Mouse (Mus musculus): ENCODE measurements around the gene Boll. TPM values are rescaled to one million over a fixed set of nuclear protein-coding genes. Genes with fewer than 3 reads are reported as not detected.

The Boll gene
- total RNA-seq, 2 experiments from 2014 or later: not detected

GRCm38 (mm10) chr1:55210202-55210965, 152.9 kb downstream of the Boll start:
- no peak for ATAC-seq (replicated peaks; ENCODE audit: low FRiP score, poor library complexity, severe bottlenecking)

- ATAC-seq (replicated peaks; ENCODE audit: low FRiP score, poor library complexity, severe bottlenecking): no peak
Observed at GRCm38 (mm10) chr1:55208500-55209140, 154.6 kb downstream of the Boll start.

GRCm38 (mm10) chr1:55207561-55207960, 155.7 kb downstream of the Boll start:
- no peak for ATAC-seq (replicated peaks; ENCODE audit: low FRiP score, poor library complexity, severe bottlenecking)

- no peak for ATAC-seq (replicated peaks; ENCODE audit: low FRiP score, poor library complexity, severe bottlenecking)
Observed at GRCm38 (mm10) chr1:55205808-55206327, 157.4 kb downstream of the Boll start.

- ATAC-seq (replicated peaks; ENCODE audit: low FRiP score, poor library complexity, severe bottlenecking): peak; percentile 49
Observed at GRCm38 (mm10) chr1:55201850-55202752, 161.2 kb downstream of the Boll start.

- ATAC-seq (replicated peaks; ENCODE audit: low FRiP score, poor library complexity, severe bottlenecking): 0 out of 2 replicates have a peak, but pooled peaks have one; percentile 28
Observed at GRCm38 (mm10) chr1:55198719-55199118, 164.6 kb downstream of the Boll start.

Other genes with a start within 250 kb of the Boll start
- gene Mob4, start 232.2 kb downstream of the Boll start, total RNA-seq (2015; ENCODE audit: low replicate concordance): 19.4 and 28.6 TPM in 2 replicates
- gene Mob4, start 232.2 kb downstream of the Boll start, total RNA-seq (2017; ENCODE audit: low replicate concordance): 27.2 and 40.0 TPM in 2 replicates
- gene Rftn2, start 136.7 kb downstream of the Boll start, total RNA-seq (2015; ENCODE audit: low replicate concordance): not detected in 2 replicates
- 0.17 TPM in 1 of 2 replicates, not detected in the other for gene Rftn2, start 136.7 kb downstream of the Boll start, total RNA-seq (2017; ENCODE audit: low replicate concordance)
- 2.1 and 2.3 TPM in 2 replicates for gene Mars2, start 126.3 kb downstream of the Boll start, total RNA-seq (2015; ENCODE audit: low replicate concordance)
- 1.7 and 2.0 TPM in 2 replicates for gene Mars2, start 126.3 kb downstream of the Boll start, total RNA-seq (2017; ENCODE audit: low replicate concordance)
- 0.21 TPM in 1 of 2 replicates, not detected in the other for gene Plcl1, start 42.5 kb upstream of the Boll start, total RNA-seq (2015; ENCODE audit: low replicate concordance)
- not detected in 2 replicates for gene Plcl1, start 42.5 kb upstream of the Boll start, total RNA-seq (2017; ENCODE audit: low replicate concordance)